Mouse (Mus musculus): ENCODE results near the gene Gm21497. TPM values are rescaled to one million over a fixed set of nuclear protein-coding genes. Genes with fewer than 3 reads are reported as not detected.
"Not testable (repeated sequence)": the region's sequence is repeated elsewhere in the genome, so short reads cannot be mapped to it uniquely, and the experiment has no call there.

Gm21497 gene
- not detected in 2 replicates for polyA plus RNA-seq (2015; fragmentation: Nextera tagmentation; extraction: Ambion mirVana)

- not testable (repeated sequence) for H3K4me3 ChIP-seq (ENCODE audit: low read depth, low read length); H3K27me3 ChIP-seq (replicated peaks; ENCODE audit: control insufficient read depth, insufficient read depth, low read length); H3K9me3 ChIP-seq (ENCODE audit: control insufficient read depth); H3K36me3 ChIP-seq (ENCODE audit: control insufficient read depth, insufficient read depth); H3K9ac ChIP-seq (ENCODE audit: low read depth, low read length); H3K4me2 ChIP-seq (replicated peaks; ENCODE audit: low read depth); H3K4me1 ChIP-seq (replicated peaks; ENCODE audit: control insufficient read depth, insufficient read depth, low read length); H3K27ac ChIP-seq (ENCODE audit: low read depth, low read length); ATAC-seq
- WGBS = no CpG with 5 or more reads among the region's 5 CpGs
Measured at GRCm38 (mm10) chrY:61646446-61646845, at the start of gene Gm21497. TSS of gene Gm21497 (plus strand) at chrY:61646746.

Measured in intestine, postnatal 0 days (tissue).